Mouse (Mus musculus): ENCODE data around the gene Tgfbr1.

DNA sequence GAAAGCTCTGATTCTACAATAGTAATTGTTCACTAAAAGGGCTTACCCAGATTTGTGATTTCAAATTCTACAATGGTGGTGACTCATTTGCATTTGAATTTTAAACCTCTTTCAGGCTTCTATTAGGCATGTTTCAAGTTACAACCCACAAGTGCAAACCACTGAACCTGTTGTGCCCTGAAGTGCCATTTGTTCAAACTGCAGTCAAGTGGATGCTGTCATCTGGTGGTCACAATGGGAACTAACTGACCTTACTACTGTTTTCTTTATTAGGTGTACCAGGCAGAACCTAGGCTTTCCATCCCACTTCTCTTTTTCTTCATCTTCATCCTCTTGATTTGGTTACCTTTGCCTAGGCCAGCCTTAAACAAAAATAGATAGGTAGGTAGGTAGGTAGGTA lies 46.8 kb downstream of the Tgfbr1 start:
- TF ChIP-seq CTCF (IDR thresholded peaks at IDR 0.05; ENCODE audit: extremely low read depth, insufficient read depth, low read length): peak; percentile 68; the same call in 1 of the 2 replicates
- TF ChIP-seq POLR2A (IDR thresholded peaks at IDR 0.05; ENCODE audit: extremely low read depth, insufficient read depth, low read length): no peak

Data from cortical plate, adult 2 months (tissue).